Mouse (Mus musculus): ENCODE results near the gene Dusp28.

- no peak for TF ChIP-seq CTCF (IDR thresholded peaks at IDR 0.05; ENCODE audit: extremely low read depth, insufficient read length, insufficient replicate concordance, low read depth, low read length)
- 0 out of 2 replicates have a peak, but pooled peaks have one; percentile 25 for TF ChIP-seq POLR2A (IDR thresholded peaks at IDR 0.05; ENCODE audit: low read depth, low read length)
Observed at GRCm38 (mm10) chr1:92910925-92911720, 4.3 kb downstream of the Dusp28 start.

All from small intestine, adult 2 months (tissue).